Mouse (Mus musculus): ENCODE measurements around the gene Atp2a1.

DNA sequence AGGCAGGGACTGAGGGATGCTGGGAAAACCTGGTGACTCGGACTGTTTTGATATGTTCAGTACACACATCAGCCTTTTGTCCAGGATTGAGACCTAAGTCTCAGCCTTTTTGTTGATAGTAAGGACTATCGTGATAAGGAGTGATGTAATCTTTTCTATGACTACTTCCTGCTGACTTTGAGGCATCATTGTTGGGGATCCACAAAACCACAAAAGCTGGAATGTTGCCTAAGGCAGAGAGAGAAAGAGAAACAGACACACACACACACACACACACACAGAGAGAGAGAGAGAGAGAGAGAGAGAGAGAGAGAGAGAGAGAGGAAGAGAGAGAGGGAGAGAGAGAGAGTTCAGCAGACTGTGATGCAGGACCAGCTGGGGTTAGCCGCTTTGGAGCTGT lies 44.4 kb downstream of the Atp2a1 start:
- TF ChIP-seq POLR2A (IDR thresholded peaks at IDR 0.05; ENCODE audit: borderline replicate concordance, extremely low read depth, low read depth, low read length) (no peak), CTCF (IDR thresholded peaks at IDR 0.05; ENCODE audit: insufficient read depth, low read length) (no peak)

Data from lung, adult 2 months (tissue).